Mouse (Mus musculus): ENCODE data around the gene Tescl. TPM values are rescaled to one million over a fixed set of nuclear protein-coding genes. Genes with fewer than 3 reads are reported as not detected.

The Tescl gene
- polyA plus RNA-seq, 2 experiments = 0.13 TPM; not detected in 1

DNA sequence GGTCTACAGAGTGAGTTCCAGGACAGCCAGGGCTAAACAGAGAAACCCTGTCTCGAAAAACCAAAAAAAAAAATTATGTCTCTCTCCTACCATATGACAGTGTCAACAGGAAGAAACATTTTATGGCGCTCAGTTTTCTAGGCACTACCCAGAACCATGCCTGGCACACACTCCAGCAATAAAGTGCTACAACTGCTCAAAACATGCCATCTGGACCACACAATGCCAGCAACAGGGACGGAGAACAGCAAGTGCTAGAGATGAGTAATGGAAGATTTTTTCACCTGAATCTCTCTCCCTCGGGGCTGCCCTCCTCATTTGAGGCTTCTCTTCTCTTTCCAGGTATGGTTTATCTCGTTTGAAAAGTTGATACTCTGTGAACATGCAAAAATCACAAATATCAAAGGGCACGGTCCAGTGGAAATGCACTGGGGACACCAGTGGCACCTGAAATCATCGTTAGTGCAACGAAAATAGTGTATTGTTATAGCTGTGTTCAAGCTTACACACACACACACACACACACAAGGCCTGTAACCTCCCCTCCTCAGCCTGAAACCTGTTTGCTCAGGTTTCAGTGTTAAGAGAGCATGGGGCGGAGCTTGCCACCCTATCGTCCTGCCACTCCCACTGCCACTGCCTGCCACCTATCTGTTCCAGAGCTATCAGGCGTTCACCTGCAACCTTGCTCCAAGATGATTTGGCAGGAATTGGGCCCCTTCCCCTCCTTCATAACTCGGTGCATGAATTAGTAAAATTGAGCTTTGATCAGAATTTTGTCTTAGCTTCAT lies 40.5 kb downstream of the Tescl start:
- Histone ChIP-seq H3K4me3 (replicated peaks; ENCODE audit: low read length) (no peak overlapping the region), H3K4me2 (replicated peaks; ENCODE audit: low read depth, low read length, severe bottlenecking) (no peak overlapping the region), H3K4me1 (ENCODE audit: control insufficient read depth, insufficient read depth, low read length) (peaks cover 6% of the 10 kb centered on the region; the same call in 1 of the 2 replicates), H3K36me3 (ENCODE audit: control insufficient read depth, insufficient read depth, low read length) (peaks cover 76% of the 10 kb centered on the region), H3K9me3 (ENCODE audit: control insufficient read depth, low read length) (peaks cover 4% of the 10 kb centered on the region), H3K9ac (ENCODE audit: low read depth, low read length, severe bottlenecking) (no peak overlapping the region), H3K27ac (replicated peaks; ENCODE audit: low read depth, low read length) (no peak overlapping the region), H3K27me3 (ENCODE audit: control insufficient read depth, insufficient read depth, low read length) (no peaks in the 10 kb centered on the region)
- WGBS = 82% methylated on average over 12 of the region's 12 CpGs
- TF ChIP-seq POLR2A (IDR thresholded peaks at IDR 0.05; ENCODE audit: borderline replicate concordance, extremely low read depth, insufficient read depth, insufficient read length) = no peak
- ATAC-seq (ENCODE audit: low FRiP score, low read depth) (no peak), DNase-seq (ENCODE audit: low spot score) (no peak)

DNA sequence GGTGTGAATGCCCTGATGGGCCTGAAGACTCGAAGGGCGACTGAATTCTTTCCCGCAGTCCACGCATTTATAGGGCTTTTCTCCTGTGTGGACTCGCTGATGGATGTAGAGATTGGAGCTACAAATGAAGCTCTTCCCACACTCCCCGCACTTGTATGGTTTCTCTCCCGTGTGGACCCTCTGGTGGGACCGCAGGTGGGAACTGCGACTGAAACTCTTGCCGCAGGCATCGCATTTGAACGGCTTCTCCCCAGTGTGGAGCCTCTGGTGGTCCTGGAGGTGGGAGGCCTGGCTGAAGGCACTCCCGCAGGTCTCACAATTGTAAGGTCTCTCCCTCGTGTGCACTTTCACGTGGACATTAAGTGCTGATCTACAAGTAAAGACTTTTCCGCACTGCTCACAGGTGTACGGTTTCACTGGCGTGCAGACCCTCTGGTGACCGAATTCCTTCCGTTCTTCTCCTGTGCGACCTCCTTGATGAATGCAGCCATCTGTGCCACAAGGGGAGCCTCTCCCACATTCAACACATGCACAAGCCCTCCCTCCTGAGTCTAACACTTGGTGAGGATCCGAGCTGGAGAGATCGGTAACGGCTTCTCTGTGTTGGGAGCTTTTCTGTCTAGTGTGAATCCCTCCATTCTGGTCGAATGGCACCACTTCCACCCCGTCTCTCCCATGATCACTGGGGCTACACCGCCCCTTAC lies 42.2 kb downstream of the Tescl start:
- H3K9ac ChIP-seq (ENCODE audit: low read depth, low read length, severe bottlenecking) = no peak overlapping the region
- H3K4me3 ChIP-seq (replicated peaks; ENCODE audit: low read length) = no peak overlapping the region
- ATAC-seq (ENCODE audit: low FRiP score, low read depth) (no peak), DNase-seq (ENCODE audit: low spot score) (no peak)
- no peak overlapping the region for H3K27ac ChIP-seq (replicated peaks; ENCODE audit: low read depth, low read length)
- H3K4me2 ChIP-seq (replicated peaks; ENCODE audit: low read depth, low read length, severe bottlenecking) = no peak overlapping the region
- H3K36me3 ChIP-seq (ENCODE audit: control insufficient read depth, insufficient read depth, low read length) = peaks cover 74% of the 10 kb centered on the region
- H3K27me3 ChIP-seq (ENCODE audit: control insufficient read depth, insufficient read depth, low read length) = no peaks in the 10 kb centered on the region
- H3K9me3 ChIP-seq (ENCODE audit: control insufficient read depth, low read length) = peaks cover 4% of the 10 kb centered on the region
- H3K4me1 ChIP-seq (ENCODE audit: control insufficient read depth, insufficient read depth, low read length) = no peaks in the 10 kb centered on the region
- 93% methylated on average over 27 of the region's 27 CpGs for WGBS
- no peak for TF ChIP-seq POLR2A (IDR thresholded peaks at IDR 0.05; ENCODE audit: borderline replicate concordance, extremely low read depth, insufficient read depth, insufficient read length)

- DNase-seq (ENCODE audit: low spot score) = no peak
- no peak overlapping the region for H3K9ac ChIP-seq (ENCODE audit: low read depth, low read length, severe bottlenecking)
Measured at GRCm38 (mm10) chr7:24290106-24290693, 43.5 kb downstream of the Tescl start.

GRCm38 (mm10) chr7:24288512-24288911 lies 45.2 kb downstream of the Tescl start:
- Histone ChIP-seq H3K4me2 (replicated peaks; ENCODE audit: low read depth, low read length, severe bottlenecking) (no peak overlapping the region), H3K4me1 (ENCODE audit: control insufficient read depth, insufficient read depth, low read length) (no peaks in the 10 kb centered on the region), H3K9ac (ENCODE audit: low read depth, low read length, severe bottlenecking) (no peak overlapping the region), H3K27ac (replicated peaks; ENCODE audit: low read depth, low read length) (no peak overlapping the region), H3K9me3 (ENCODE audit: control insufficient read depth, low read length) (peaks cover 4% of the 10 kb centered on the region), H3K27me3 (ENCODE audit: control insufficient read depth, insufficient read depth, low read length) (no peaks in the 10 kb centered on the region), H3K4me3 (replicated peaks; ENCODE audit: low read length) (no peak overlapping the region), H3K36me3 (ENCODE audit: control insufficient read depth, insufficient read depth, low read length) (peaks cover 44% of the 10 kb centered on the region)
- ATAC-seq (ENCODE audit: low FRiP score, low read depth) (no peak), DNase-seq (ENCODE audit: low spot score) (no peak)
- no peak for TF ChIP-seq POLR2A (IDR thresholded peaks at IDR 0.05; ENCODE audit: borderline replicate concordance, extremely low read depth, insufficient read depth, insufficient read length)
- WGBS = 87% methylated on average over 6 of the region's 6 CpGs

More at GRCm38 (mm10) chr7:24290106-24290693, 43.5 kb downstream of the Tescl start:
- 95% methylated on average over 4 of the region's 4 CpGs for whole genome bisulfite sequencing
- no peak for ATAC-seq (ENCODE audit: low FRiP score, low read depth)
- H3K9me3 ChIP-seq (ENCODE audit: control insufficient read depth, low read length) = peaks cover 4% of the 10 kb centered on the region
- no peak overlapping the region for H3K4me2 ChIP-seq (replicated peaks; ENCODE audit: low read depth, low read length, severe bottlenecking)
- no peaks in the 10 kb centered on the region for H3K4me1 ChIP-seq (ENCODE audit: control insufficient read depth, insufficient read depth, low read length)
- H3K4me3 ChIP-seq (replicated peaks; ENCODE audit: low read length) = no peak overlapping the region
- H3K36me3 ChIP-seq (ENCODE audit: control insufficient read depth, insufficient read depth, low read length) = peaks cover 61% of the 10 kb centered on the region
- no peak for TF ChIP-seq POLR2A (IDR thresholded peaks at IDR 0.05; ENCODE audit: borderline replicate concordance, extremely low read depth, insufficient read depth, insufficient read length)
- no peak overlapping the region for H3K27ac ChIP-seq (replicated peaks; ENCODE audit: low read depth, low read length)
- H3K27me3 ChIP-seq (ENCODE audit: control insufficient read depth, insufficient read depth, low read length) = no peaks in the 10 kb centered on the region

- H3K4me3 ChIP-seq (replicated peaks; ENCODE audit: low read length) = no peak overlapping the region
- H3K9me3 ChIP-seq (ENCODE audit: control insufficient read depth, low read length) = peaks cover 4% of the 10 kb centered on the region
- H3K4me1 ChIP-seq (ENCODE audit: control insufficient read depth, insufficient read depth, low read length) = no peaks in the 10 kb centered on the region
- no peak for TF ChIP-seq POLR2A (IDR thresholded peaks at IDR 0.05; ENCODE audit: borderline replicate concordance, extremely low read depth, insufficient read depth, insufficient read length)
- H3K27ac ChIP-seq (replicated peaks; ENCODE audit: low read depth, low read length) = no peak overlapping the region
- no peak overlapping the region for H3K4me2 ChIP-seq (replicated peaks; ENCODE audit: low read depth, low read length, severe bottlenecking)
- peaks cover 36% of the 10 kb centered on the region for H3K36me3 ChIP-seq (ENCODE audit: control insufficient read depth, insufficient read depth, low read length)
- no peak overlapping the region for H3K9ac ChIP-seq (ENCODE audit: low read depth, low read length, severe bottlenecking)
- H3K27me3 ChIP-seq (ENCODE audit: control insufficient read depth, insufficient read depth, low read length) = no peaks in the 10 kb centered on the region
- DNase-seq (ENCODE audit: low spot score) (no peak), ATAC-seq (ENCODE audit: low FRiP score, low read depth) (no peak)
- 83% methylated on average over 5 of the region's 5 CpGs for WGBS
Measured at GRCm38 (mm10) chr7:24287670-24288069, 46.1 kb downstream of the Tescl start.

Measured in limb, embryonic 14.5 days (tissue).